In genomic region chr14:53806231-53806630, GRCm38 (mm10) we compare ENCODE assay signal across 8 mouse cellular contexts.
DNase-seq lines count a peak whose midpoint lies in the region; ATAC-seq and TF ChIP-seq lines count a peak whose summit lies in the region.

No protein-coding gene starts in this region.

- H3K27ac ChIP-seq in lung, postnatal 0 days (ENCODE audit: low read length), result no peak overlapping the region

- ATAC-seq in lung, postnatal 0 days, result no peak
- no peak for ATAC-seq in granulocyte monocyte progenitor cell, adult 5-6 weeks (replicated peaks; ENCODE audit: poor library complexity, severe bottlenecking)

- TF ChIP-seq CTCF in lung, postnatal 0 days (IDR thresholded peaks at IDR 0.05), result peak; percentile 75

- H3K4me1 ChIP-seq in lung, postnatal 0 days (ENCODE audit: insufficient read depth, low read depth, low read length), result no peaks in the 10 kb centered on the region

- no peak for TF ChIP-seq EP300 in lung, postnatal 0 days (IDR thresholded peaks at IDR 0.05)

- peak; percentile 27 for DNase-seq in ovary, postnatal 10 days (ENCODE audit: low spot score)
- no peak for DNase-seq in ovary, postnatal 36 days (ENCODE audit: low spot score)
- DNase-seq in adrenal gland, postnatal 4 days (ENCODE audit: low spot score in 2 of 2), result peak; percentile 19 to 46
- DNase-seq in fibroblast of lung, adult 2 months (ENCODE audit: low read depth), result peak; percentile 6
- peak; percentile 54 to 88 for DNase-seq in layer of hippocampus, adult 18-20 months (ENCODE audit: low spot score in 2 of 2)
- peak; percentile 70 for DNase-seq in lung, postnatal 0 days (ENCODE audit: low spot score)
- peak; percentile 56 for DNase-seq in right cerebral cortex, adult 18-20 months

- no peak overlapping the region for H3K4me2 ChIP-seq in lung, postnatal 0 days (replicated peaks; ENCODE audit: low read depth, low read length)

- no peak overlapping the region for H3K4me3 ChIP-seq in lung, postnatal 0 days (ENCODE audit: low read depth, low read length)

- no peaks in the 10 kb centered on the region for H3K9me3 ChIP-seq in lung, postnatal 0 days (ENCODE audit: low read length)

- H3K27me3 ChIP-seq in lung, postnatal 0 days (replicated peaks; ENCODE audit: insufficient read depth, low read length), result no peaks in the 10 kb centered on the region

- H3K9ac ChIP-seq in lung, postnatal 0 days (replicated peaks; ENCODE audit: low read depth), result no peak overlapping the region

- H3K36me3 ChIP-seq in lung, postnatal 0 days (ENCODE audit: insufficient read depth, low read length), result no peaks in the 10 kb centered on the region

- WGBS in lung, postnatal 0 days, result 19% methylated on average over 3 of the region's 3 CpGs
